Mouse (Mus musculus) kidney, adult 18-20 months (tissue): ENCODE measurements around the gene Kirrel.
A peak's percentile ranks its signal among the peaks of the same experiment; 100 is the strongest.
"Not testable (repeated sequence)": the region's sequence is repeated elsewhere in the genome, so short reads cannot be mapped to it uniquely, and the experiment has no call there.

Experiments
- DNase-seq: peaks from one replicate; pipeline ENCODE4 v3.0.0; 2021

Gene Kirrel

DNA sequence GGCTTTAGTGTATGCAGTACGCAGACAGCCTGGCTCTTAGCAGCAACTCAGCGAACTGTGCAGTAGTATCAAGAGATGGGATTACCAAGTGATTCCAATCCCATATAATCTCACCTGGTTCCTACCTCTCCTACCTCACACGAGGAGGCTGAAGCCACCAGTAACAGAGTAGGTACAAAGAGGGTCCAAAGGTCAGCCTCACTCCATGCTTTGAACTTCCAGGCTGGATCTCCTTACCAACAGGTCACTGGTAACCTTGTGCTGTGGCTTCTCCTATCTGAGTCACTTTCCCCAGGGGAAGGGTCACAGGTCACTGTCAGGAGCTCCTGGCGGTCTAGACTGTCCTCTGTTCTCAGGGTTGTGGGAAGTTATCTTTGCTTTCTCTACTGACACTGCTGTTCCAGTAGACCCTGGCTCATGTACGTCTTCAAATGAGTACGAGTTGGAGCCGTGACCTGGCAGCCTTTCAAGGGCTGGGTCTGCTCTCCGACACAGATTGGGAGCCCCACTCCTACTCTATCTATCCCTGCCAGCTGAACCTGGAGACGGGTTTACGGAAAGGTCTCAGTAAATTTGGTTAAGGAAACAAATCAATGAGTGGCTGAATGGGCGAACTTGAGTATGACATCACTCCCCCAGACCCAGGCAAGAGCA, 42.7 kb downstream of the Kirrel start:
- DNase-seq, result no peak

DNA sequence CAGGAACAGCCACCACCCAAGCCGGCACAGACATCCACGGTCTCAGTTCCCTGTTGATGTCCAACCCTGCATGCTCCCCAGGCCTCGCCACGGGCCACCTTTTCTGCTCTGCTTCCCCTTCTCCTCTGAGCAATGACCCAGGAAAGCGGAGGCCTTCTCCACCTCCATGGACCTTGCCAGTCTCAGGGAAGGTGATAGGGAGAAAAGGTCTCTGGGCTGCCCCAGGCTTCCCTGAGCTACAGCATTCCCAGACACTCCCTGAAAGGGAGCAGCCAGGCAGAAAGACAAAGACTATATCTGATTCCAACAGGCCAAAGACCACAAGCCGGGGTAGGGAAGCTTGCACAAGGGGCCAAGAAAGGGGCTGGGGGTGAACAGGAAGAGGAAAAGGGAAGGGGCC, 43.6 kb downstream of the Kirrel start:
- DNase-seq, result no peak

DNA sequence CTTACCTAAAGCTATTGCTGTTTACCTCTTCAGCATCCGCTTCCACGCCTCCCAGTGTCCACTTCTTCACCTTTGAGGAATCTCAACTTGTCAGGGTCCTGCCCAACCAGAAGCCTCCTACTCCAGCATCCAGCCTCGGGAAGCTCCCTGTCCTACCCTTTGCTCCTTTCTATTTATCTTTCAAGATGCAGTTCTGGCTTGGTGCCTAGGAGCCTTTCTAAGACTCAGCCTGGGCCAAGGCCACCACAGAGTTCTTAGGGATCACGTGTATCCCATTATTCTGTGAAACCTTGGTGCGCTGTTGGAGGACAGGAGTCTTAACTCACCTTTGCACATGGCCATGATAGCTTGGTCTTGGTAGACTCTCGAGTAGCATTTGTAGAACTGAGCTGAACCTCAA, 50.8 kb downstream of the Kirrel start:
- DNase-seq, result no peak

DNA sequence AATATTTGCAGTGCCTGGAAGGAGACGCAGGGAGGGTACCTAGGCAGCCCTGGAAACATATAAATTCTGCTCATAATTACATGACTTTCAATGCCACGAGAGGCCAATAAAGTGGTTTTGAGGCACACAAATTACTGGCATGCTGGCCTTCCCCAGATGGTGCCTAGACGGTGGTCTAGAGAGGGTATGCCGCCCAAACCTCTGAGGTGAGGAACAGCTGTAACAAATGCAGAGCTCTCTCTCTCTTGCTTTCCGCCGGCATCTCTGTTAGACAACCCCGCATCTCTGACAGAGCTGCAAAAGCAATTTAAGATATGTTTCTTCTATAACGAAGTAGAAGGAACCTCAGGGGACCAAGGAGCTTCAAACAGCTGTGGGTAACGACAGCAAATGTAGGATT, 56.3 kb downstream of the Kirrel start:
- DNase-seq, result no peak

DNA sequence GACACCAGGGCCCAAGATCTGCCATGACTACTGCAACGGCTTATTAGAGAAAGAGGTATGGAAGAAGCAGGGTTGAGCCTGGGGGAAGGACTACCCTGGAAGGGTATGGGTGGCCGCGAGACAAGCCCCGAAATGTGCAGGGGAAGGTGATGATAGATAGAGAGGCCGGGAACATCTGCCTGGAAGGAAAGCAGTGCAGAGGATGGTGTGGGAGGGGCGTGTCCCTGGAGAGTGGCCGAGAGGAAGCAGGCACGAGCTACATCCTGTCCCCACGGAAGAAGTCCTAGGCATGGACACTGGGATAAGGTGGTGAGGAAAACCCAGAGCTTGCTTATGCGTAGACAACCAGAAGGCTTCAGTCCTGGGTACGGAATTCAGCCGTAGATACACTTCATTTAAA, 56.9 kb downstream of the Kirrel start:
- no peak for DNase-seq

DNA sequence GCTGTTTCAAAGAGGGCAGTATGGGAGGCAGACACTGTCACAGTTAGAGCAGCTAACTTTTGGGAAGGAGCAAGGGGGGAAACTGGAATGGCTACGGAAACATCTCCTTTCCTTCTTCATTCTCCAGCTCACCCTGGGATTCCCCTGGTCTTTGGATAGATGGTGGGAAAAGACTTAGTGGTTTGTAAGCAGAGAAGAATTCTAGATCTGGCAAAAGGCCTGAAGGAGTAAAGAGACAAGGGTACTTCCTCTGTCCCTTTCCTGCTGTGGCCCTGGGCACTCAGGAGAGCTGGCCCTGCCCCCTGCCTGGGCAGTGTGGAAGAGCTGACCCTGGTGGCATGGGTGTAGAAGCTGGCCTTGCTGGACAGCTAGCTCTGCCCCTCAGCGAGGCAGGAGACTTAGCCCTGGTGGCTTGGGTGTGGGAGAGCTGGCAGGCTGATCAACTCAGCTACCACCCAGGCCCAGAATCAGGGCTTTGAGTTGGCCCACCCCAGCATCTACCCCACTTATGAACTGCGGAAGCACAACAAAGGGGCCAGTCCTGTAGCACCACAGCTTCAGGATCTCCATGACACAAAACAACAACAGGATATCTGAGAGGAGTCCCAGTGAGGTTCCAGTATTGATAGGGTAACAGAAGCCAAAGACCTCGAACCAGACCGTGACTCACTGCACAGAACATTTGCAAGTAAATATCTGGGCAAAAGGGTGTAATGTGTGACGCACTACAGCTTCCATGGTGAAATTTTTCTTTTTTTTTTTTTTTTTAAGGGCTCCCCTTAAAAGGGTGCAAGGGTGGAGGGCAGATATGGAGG, 58.6 kb downstream of the Kirrel start:
- DNase-seq, result no peak

DNA sequence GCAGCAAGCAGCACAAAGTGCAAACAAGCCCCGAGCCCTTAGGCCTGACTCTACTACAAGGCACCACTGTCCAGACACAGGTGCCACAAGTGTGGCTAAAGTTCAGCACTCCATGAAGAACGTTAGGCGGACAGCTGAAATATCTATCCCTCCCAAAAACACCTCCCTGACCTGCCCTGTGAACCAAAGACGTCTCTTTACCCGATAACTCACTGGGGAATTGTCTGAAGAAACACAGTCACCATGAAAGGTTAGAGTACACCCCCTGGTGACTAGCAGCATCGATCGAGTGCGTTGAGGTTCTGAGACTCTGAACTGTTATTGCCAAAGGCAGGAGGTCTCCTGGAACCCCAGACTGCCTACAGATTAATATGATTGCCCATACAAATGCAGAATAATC, 59.3 kb downstream of the Kirrel start:
- DNase-seq, result no peak

DNA sequence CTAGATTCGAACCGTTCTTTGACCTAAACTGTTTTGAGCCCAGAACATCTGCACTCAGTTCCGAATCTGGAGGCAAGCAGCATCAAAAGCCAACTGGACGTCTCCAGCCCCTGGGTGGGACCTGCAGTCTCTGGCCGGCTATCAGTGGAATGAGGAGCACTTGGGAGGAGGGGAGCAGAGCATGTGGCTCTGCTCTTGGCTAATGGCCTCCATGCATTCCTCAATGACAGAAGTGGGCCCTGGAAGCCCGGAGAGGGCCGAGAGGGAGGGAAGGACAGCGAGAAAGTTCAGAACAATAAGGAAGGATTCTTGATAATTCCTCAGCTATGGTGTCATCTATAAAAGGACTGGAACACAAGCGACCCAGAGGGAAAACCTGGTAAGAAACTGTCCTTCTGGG, 59.7 kb downstream of the Kirrel start:
- DNase-seq, result peak; percentile 15

DNA sequence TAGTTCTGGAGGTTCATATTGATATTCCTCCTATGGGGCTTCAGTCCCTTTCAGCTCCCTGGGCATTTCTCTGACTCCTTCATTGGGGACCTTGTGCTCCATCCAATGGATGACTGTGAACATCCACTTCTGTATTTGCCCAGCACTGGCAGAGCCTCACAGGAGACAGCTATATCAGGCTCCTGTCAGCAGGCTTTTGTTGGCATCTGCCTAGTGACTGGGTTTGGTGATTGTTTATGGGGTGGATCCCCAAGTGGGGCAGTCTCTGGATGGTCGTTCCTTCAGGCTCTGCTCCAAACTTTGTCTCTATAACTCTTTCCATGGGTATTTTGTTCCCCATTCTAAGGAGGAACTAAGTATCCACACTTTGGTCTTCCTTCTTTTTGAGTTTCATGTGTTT, 60.7 kb downstream of the Kirrel start:
- DNase-seq, result not testable (repeated sequence)

DNA sequence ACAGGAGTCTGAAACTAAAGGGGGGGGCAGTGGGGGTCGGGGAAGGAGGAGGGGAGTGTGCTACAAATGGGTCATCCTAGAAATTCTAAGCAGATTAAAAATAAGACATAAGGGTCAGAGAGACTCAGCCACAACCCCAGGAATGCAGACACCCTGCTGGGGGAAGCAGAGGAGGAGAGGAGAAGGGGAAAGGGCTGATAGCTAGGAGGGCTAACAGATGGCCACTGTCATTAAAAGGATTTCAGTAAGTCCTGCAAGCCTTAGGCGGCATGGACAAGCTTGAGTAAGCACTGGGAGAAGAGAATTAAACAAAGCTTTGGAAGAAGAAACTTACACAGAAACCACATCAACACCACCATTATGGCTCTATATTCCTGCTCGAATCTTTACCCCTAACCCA, 62.3 kb downstream of the Kirrel start:
- no peak for DNase-seq

DNA sequence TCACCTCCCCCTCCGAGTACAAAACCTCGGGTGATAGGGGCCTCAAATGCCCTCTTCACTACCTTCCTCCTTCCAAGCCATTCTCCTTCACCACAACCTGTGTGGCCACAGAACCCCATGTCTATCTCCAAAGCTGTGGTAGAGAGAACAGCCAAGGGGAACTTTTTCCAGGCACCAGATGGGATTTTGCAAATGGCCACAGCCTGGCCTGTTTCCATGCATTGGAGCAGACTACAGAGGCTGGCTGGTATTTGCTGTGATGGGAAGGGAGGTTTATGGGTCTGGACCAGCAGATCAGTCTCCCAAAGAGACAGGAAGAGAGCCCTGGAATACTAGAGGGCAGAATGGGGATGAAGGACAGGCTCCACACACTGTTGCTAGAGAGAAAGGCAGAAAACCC, 69.7 kb downstream of the Kirrel start:
- no peak for DNase-seq

DNA sequence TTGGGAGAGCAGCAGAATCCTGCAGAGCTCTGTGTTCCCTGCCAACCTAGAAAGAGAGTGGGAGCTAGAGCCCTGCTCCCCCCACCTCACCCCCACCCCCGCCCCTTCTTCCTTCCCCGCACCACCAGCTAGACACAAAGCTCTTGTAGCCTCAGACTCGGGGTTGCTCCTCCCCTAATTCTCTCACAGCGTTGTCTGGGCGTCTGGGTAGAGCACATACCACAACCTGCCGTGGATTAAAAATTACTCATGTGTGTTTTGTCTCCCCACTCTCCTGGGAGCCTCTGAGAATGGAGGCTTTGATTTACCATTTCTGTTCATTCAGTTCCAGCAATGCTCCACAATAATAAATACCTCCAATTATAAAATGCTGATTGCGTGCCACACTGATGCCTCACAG, 72.2 kb downstream of the Kirrel start:
- DNase-seq, result no peak

DNA sequence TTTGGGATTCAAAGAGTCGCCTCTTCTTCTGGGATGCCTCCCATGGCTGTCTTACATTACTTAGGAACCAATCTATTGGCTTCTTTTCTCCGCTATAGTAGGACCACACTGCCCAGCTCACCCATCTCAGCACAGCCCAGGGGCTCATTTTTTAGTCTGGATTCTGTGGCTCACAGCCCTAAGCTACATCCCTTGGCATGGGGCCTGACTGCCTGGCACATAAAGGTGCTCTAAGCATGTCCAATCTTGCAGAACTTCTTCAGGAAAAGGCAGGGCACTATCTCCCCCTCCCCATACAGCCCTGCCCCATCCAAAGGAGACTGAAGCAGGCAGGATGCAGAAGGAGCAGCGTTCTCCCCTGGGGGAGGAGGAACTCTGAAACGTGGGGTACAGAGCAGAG, 73.6 kb downstream of the Kirrel start:
- DNase-seq, result no peak

DNA sequence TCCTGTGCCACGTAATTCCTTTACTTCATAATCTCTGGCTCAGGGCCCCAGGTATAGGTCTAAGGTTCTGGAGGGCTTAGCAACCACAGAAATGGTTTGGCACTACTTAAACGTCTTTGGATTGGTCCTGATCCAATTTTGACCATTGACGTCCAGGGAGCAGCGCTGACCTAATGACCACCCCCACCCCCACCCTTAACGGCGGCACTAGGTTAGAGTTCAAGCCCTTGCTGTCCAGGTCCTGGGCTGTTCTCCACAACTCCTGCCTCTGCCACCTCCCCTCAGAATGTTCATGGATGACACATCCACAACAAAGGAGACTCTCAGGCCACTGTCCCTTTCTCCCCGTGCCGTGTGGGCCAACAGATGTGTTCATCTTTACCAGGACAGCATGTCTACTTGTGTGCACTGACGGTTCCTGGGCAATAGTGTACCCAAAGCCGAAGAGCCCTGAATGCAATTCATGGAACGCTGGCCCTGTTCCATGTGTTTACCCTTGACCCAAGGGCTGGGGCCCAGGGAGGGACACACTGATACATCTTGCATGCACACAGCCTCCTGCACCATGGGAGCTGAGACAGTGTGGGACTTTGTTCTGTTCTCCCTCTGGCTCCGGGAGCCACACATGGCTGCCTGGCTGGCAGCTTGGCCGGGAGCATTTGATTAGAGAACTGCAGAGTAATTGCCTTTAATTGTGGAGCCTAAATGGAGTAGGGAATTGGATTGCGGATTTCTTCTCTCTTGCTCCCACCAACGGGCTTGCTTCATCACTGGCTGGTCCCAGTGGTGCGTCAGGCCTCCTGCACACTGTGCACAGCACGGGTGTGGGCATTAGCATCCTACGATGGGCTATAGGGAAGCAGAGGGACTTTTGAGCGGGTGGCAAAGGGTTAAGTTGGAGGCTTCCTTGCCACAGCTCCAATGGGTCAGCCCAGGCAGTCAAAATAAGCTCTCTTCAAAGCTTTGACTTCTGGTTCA, 76.3 kb downstream of the Kirrel start:
- DNase-seq, result no peak

DNA sequence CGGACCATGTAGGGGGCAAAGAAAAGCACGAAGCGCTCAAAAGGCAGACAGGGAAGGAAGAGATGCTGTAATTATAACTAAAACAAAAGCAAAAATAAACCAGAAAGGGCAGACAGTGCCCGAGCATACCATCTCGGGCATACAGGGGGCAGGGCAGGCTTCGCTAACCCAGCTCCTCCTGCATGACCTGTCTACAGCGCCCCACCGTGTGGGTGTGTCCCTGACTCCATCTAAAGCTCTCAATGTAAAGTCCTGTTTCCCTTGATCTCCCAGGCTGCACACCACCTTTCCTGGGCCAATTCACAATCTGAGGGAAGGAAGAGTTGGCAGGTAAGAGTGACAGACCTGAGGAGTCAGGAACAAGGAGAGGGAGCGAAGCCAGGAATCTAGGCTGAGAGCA, 77.3 kb downstream of the Kirrel start:
- DNase-seq, result no peak

DNA sequence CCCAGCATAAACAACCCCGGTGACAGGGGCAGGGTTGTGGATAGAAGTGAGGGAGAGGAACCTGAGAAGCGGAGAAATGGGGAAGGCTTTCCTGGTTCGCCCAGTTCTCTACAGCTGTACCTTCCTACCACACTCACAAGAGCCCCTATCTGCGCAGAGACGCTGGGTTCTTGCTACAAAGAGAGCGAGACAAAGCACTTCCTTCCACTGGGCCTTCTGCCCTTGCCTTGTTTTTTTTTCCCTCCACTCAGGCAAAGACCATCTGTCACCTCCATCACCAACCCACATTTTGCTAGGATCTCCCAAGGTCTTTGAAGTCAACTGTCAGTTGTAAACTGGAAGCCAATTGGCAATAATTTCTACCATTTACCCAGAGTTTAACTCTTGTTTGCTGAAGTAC, 80.8 kb downstream of the Kirrel start:
- no peak for DNase-seq

DNA sequence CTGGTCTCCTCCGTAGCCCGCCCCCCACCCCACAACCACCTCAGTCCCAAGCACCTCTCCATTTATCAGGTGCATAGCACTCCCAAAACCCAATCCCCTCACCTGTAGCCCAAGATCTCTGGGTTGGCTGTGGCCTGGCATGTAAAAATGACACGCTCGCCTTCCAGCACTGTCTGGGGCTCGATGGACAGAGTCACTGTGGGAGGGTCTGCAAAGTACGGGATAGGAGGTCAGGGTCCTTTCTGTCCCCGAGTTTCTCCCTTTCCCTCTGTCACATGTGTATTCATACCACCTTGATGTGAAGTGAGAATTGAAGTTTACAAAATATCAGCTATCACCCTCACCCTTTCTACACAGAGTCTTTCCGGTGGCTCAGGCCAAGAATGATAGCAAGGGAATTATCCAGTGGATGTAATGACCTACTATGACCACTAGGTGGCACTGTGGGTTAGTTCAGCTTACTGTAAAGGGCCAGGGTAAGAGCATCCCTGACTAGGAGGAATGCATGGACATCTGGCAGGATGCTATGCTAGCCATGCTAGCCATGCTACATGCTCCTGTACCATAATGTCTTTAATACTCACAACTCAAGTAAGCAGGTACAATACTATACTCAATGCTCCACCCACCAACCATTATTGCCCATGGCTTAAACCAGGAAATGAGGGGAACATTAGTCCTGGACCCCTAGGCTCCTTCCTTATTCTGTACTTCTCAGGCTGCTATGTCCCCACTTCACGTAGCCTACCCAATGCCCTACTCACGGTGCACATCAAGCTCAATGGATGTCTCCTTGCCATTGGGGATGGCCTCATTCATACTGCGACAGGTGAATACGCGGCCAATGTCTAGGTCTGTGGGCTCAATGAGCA, 84.6 kb downstream of the Kirrel start:
- peak; percentile 54 for DNase-seq

DNA sequence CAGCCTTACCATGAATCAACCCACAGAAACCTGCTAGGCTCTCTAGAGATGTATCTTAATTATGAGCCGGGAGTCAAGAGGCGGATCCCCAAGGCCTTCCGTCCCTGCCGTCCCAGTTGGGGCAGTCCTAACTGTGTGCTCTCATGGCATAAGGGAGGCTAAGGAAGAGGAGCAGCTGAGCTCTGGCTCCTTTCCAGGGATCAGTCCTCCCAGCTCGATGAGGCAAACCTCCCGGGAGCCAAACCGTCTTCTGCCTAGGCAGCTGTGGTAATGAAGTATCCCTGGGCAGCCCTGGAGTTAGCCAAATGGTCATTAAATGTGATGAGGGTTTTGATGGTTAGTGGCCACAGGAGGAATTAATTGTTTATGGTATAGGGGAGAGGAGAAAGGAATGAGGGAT, 87.4 kb downstream of the Kirrel start:
- no peak for DNase-seq

DNA sequence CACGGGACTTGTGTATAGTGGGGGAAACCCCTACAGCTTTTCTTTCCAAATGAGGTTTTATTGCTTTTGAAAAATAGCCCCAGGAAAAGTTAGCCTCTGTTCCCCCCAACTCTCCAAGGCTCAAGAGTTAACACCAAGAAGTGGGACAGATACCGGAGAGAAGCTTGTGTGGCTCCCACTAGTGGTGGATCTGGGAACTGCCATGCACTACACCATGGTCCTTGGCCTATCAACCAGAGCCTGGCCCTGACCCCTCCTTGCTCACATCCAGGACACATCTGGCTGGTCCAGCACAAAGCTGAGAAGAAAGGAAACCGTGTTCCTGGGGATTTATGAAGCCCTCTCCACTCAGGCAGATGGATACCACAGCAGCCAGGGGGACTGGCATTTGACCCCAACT, 92.3 kb downstream of the Kirrel start:
- DNase-seq, result peak; percentile 40

DNA sequence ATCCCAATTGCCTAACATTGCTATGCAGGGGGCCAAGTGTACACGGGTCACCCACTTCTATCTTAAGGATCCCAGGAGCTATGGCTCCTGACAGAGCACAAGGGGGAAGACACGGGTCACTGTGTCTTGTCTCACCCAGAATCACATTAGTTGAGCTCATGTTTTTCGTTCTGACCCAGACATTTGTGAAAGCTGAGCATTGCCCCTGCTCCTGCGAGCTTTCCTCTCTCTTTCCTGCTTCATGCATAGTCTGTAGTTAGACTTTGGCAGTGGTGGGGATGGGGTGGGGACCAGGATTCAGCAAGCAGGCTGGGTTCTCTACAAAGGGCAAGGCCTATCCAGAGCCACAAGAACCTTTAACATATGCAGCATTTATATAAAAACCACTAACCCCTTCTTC, 94.8 kb downstream of the Kirrel start:
- no peak for DNase-seq

DNA sequence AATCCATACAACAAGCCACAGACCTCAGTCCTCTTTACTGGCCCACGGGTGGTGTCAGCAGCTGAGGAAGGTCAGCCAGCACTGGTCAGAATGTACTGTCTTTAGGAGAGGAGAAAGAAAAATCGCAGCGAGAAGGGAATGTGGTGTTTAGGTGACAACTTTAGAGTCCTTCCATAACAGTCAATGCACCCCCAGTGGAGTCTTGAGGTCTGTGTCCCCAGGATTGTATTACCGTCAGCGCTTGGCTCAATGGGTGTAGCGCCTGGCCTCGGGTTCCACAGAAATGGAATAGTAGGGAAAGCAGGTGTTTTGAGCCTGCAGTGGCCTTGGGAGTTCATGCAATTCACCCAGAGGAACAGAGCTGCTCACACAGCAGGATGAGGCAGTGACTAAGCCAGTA, 95.2 kb downstream of the Kirrel start:
- DNase-seq, result no peak

DNA sequence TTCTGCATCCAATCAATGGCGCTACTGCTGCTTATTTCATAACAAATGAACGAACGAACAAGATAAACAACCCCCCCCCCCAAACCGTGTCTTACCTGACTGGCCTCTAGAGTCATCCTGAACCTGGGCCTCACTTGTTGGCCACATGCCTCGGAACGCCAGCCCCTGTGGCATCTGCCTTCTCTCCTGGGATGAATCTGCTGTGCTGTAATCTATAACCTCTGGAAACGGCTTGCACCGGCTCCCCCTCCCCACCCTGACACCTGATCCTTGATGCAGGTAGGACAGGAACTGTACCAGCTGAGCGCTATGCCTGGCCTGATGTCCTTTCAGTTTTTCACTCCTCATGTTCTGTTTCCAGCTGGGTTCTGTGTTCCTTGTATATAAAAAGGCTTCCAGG, 96.9 kb downstream of the Kirrel start:
- DNase-seq, result no peak

DNA sequence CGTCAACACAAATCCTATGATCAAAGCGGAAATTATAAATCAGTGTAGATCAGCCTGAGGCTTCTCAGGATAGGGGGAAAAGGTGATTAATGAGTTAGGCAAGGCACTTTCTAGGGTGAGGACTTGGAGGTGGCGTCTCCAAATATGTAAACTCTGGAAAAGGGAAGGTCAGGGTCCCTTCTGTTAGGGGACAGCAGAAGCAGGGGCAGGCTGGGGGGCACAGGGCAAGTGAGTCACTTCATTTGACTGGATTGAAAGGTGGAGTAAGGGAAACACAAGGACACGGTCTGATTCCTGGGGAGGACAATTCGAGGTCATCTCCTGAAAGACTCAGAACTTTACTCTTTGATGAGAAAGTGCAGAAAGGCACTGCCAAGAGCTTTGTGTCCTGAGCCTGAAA, 97.6 kb downstream of the Kirrel start:
- no peak for DNase-seq
